Mouse (Mus musculus): ENCODE results near the gene C2cd2. TPM values are rescaled to one million over a fixed set of nuclear protein-coding genes. Genes with fewer than 3 reads are reported as not detected.

C2cd2 gene
- polyA plus RNA-seq, 1 experiment = not detected

GRCm38 (mm10) chr16:97851061-97851740 is 111.2 kb downstream of the C2cd2 start:
- under 1% methylated on average over 73 of the region's 77 CpGs for WGBS
- Histone ChIP-seq H3K27ac (ENCODE audit: insufficient read depth, low read depth, low read length) (peak overlapping the region; percentile 98), H3K4me1 (ENCODE audit: control insufficient read depth, insufficient read depth, low read length) (peaks cover 8% of the 10 kb centered on the region; the same call in 1 of the 2 replicates), H3K4me3 (ENCODE audit: insufficient read depth, low read depth, low read length) (peak overlapping the region; percentile 98)
- TF ChIP-seq CTCF (IDR thresholded peaks at IDR 0.05; ENCODE audit: insufficient read depth, low read depth, low read length) = no peak
- TF ChIP-seq POLR2A (IDR thresholded peaks at IDR 0.05; ENCODE audit: insufficient read depth, low read depth, low read length) = no peak

DNA sequence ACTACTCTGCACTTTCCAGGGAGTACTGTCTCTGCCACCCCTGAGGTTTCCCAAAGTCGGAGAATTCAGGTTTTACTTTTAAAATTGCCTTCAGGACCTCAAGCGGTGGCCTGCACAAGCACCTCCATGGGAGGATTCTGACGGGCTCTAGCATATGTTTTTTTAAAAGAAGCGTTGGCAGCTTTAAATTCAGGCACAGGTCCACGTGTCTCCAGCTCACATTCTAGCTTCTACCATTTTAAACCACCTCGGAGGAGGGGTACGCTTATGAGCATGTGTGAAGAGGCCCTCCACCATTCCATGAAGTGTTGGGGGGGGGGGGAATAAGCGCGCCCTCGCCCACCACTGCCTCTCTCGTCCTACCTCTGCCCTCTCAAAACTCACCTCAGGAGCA is 111.7 kb downstream of the C2cd2 start:
- under 1% methylated on average over 11 of the region's 11 CpGs for WGBS

GRCm38 (mm10) chr16:97848832-97849231 is 113.6 kb downstream of the C2cd2 start:
- TF ChIP-seq POLR2A (IDR thresholded peaks at IDR 0.05; ENCODE audit: insufficient read depth, low read depth, low read length) (no peak), CTCF (IDR thresholded peaks at IDR 0.05; ENCODE audit: insufficient read depth, low read depth, low read length) (no peak)
- Histone ChIP-seq H3K4me3 (ENCODE audit: insufficient read depth, low read depth, low read length) (no peak overlapping the region), H3K4me1 (ENCODE audit: control insufficient read depth, insufficient read depth, low read length) (peaks cover 8% of the 10 kb centered on the region; the same call in 1 of the 2 replicates), H3K27ac (ENCODE audit: insufficient read depth, low read depth, low read length) (no peak overlapping the region)
- 80% methylated on average over 6 of the region's 6 CpGs for WGBS

More for the DNA sequence above, 111.7 kb downstream of the C2cd2 start:
- Histone ChIP-seq H3K4me1 (ENCODE audit: control insufficient read depth, insufficient read depth, low read length) (peaks cover 8% of the 10 kb centered on the region; the same call in 1 of the 2 replicates), H3K27ac (ENCODE audit: insufficient read depth, low read depth, low read length) (peak overlapping the region; percentile 98), H3K4me3 (ENCODE audit: insufficient read depth, low read depth, low read length) (peak overlapping the region; percentile 98)
- TF ChIP-seq CTCF (IDR thresholded peaks at IDR 0.05; ENCODE audit: insufficient read depth, low read depth, low read length) (no peak), POLR2A (IDR thresholded peaks at IDR 0.05; ENCODE audit: insufficient read depth, low read depth, low read length) (no peak)

DNA sequence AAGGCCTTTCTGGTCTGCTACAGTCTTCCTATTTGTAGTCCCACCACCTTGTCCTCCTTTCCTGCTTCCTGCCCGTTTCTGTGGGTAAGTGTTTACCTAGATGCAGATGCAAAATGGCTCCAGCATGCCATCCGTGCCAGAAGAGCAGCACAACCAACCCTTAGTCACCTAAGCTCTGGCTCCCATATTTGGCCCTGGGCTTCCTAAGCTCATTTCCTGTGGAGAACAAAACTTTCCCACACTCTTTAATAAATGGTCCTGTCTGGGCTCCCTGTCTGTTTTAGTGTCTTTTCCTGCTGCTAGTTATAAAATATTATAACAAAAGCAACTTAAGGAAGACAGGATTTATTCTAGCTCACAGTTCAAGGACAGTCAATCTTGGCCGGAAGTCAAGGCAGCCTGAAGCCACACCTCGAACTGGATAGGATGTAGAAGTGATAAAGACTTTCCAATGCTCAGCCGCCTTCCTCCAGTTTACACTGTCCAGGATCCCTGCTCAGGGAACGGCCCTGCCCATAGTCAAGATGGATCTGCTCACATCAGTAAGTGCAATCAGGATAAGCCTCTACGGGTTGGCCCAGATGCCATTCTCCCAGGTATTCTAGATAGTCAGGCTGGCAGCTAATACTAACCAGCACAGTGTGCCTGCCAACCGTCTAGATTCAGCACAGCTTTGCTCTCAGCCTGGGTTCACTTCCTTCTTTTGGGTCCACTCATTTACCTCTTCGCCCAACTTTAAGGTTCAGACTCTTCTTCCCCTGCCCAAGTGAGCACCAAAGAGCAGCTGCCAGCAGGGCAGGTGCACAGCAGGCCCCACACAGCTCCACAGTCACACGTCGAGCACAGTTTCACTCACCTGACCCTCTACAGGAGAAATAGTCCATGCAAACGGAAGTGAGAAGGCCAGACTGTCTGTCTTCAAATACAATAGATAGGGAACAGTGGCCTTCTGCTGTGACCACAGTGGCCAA is 117.1 kb downstream of the C2cd2 start:
- Histone ChIP-seq H3K27ac (ENCODE audit: insufficient read depth, low read depth, low read length) (no peak overlapping the region), H3K4me1 (ENCODE audit: control insufficient read depth, insufficient read depth, low read length) (peaks cover 8% of the 10 kb centered on the region; the same call in 1 of the 2 replicates), H3K4me3 (ENCODE audit: insufficient read depth, low read depth, low read length) (no peak overlapping the region)
- 87% methylated on average over 12 of the region's 12 CpGs for WGBS
- TF ChIP-seq CTCF (IDR thresholded peaks at IDR 0.05; ENCODE audit: insufficient read depth, low read depth, low read length) (no peak), POLR2A (IDR thresholded peaks at IDR 0.05; ENCODE audit: insufficient read depth, low read depth, low read length) (no peak)

GRCm38 (mm10) chr16:97832154-97832553 is 130.2 kb downstream of the C2cd2 start:
- Histone ChIP-seq H3K27ac (ENCODE audit: insufficient read depth, low read depth, low read length) (no peak overlapping the region), H3K4me3 (ENCODE audit: insufficient read depth, low read depth, low read length) (no peak overlapping the region), H3K4me1 (ENCODE audit: control insufficient read depth, insufficient read depth, low read length) (no peaks in the 10 kb centered on the region)
- 91% methylated on average over 3 of the region's 3 CpGs for WGBS
- TF ChIP-seq CTCF (IDR thresholded peaks at IDR 0.05; ENCODE audit: insufficient read depth, low read depth, low read length) = no peak

- no peaks in the 10 kb centered on the region for H3K4me1 ChIP-seq (ENCODE audit: control insufficient read depth, insufficient read depth, low read length)
- no peak overlapping the region for H3K27ac ChIP-seq (ENCODE audit: insufficient read depth, low read depth, low read length)
- no peak overlapping the region for H3K4me3 ChIP-seq (ENCODE audit: insufficient read depth, low read depth, low read length)
- 96% methylated on average over 1 of the region's 1 CpGs for WGBS
- TF ChIP-seq POLR2A (IDR thresholded peaks at IDR 0.05; ENCODE audit: insufficient read depth, low read depth, low read length) = no peak
- TF ChIP-seq CTCF (IDR thresholded peaks at IDR 0.05; ENCODE audit: insufficient read depth, low read depth, low read length) = no peak
Observed at GRCm38 (mm10) chr16:97828207-97828606, 134.2 kb downstream of the C2cd2 start.

- H3K4me1 ChIP-seq (ENCODE audit: control insufficient read depth, insufficient read depth, low read length) = no peaks in the 10 kb centered on the region
- WGBS = 96% methylated on average over 6 of the region's 6 CpGs
- no peak for TF ChIP-seq POLR2A (IDR thresholded peaks at IDR 0.05; ENCODE audit: insufficient read depth, low read depth, low read length)
- H3K27ac ChIP-seq (ENCODE audit: insufficient read depth, low read depth, low read length) = no peak overlapping the region
- no peak overlapping the region for H3K4me3 ChIP-seq (ENCODE audit: insufficient read depth, low read depth, low read length)
Observed at GRCm38 (mm10) chr16:97823311-97824007, 138.9 kb downstream of the C2cd2 start.

GRCm38 (mm10) chr16:97819532-97819931 is 142.9 kb downstream of the C2cd2 start:
- WGBS = 86% methylated on average over 4 of the region's 4 CpGs
- H3K4me1 ChIP-seq (ENCODE audit: control insufficient read depth, insufficient read depth, low read length) = no peaks in the 10 kb centered on the region
- TF ChIP-seq CTCF (IDR thresholded peaks at IDR 0.05; ENCODE audit: insufficient read depth, low read depth, low read length) (no peak), POLR2A (IDR thresholded peaks at IDR 0.05; ENCODE audit: insufficient read depth, low read depth, low read length) (no peak)
- no peak overlapping the region for H3K27ac ChIP-seq (ENCODE audit: insufficient read depth, low read depth, low read length)
- no peak overlapping the region for H3K4me3 ChIP-seq (ENCODE audit: insufficient read depth, low read depth, low read length)

Data from olfactory bulb, adult 2 months (tissue).